8 mouse cellular contexts compared by ENCODE assay signal in the genomic region with DNA sequence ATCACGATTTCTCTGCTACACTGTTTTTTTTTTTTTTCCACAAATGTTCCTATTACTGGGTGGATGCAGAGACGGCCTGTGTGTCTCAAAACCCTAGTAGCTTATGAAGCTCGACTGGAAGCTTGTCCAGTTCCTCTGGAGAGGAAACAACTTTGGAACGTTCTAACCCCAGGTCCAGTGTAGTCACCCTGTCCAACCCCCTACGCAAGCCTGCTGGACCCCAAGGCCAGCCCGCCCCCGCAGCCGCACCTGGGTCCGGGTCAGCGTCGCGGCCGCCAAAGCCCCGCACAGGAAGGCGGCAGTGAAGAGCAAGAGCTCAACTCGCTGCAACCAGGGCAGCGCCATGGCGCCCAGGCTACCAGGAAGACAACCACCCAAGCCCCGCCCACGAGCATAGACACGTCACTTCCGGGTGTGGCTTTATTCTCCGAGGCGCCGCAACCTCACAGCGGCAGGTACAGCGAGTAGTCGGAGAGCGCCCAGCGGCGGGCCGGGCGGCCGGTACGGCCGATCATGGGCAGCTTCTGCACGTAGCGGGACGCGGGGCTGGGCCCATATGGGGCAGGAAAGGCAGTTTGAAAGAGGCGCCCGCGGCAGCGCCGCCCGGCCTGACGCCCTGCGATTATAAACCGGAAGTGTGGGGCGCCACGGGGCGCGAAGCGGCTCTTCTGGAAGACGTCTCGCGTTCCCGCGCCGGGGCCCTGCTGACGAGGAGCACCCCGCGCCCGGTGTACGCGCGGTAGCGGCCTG. TPM values are rescaled to one million over a fixed set of nuclear protein-coding genes. Genes with fewer than 3 reads are reported as not detected.
DNase-seq lines count a peak whose midpoint lies in the region; ATAC-seq and TF ChIP-seq lines count a peak whose summit lies in the region.

A gene (minus strand): TSS at position 382 of the 750 bp plus-strand sequence.

- peaks cover 49% of the 10 kb centered on the region for H3K36me3 ChIP-seq in heart, embryonic 14.5 days (ENCODE audit: control insufficient read depth, insufficient read depth, low read length)
- peaks cover 39% of the 10 kb centered on the region for H3K36me3 ChIP-seq in liver, embryonic 14.5 days (replicated peaks; ENCODE audit: control insufficient read depth, insufficient read depth, low read depth)
- peaks cover 8% of the 10 kb centered on the region for H3K36me3 ChIP-seq in neural tube, embryonic 11.5 days (ENCODE audit: control insufficient read depth, insufficient read depth, low read length)
- H3K36me3 ChIP-seq in stomach, postnatal 0 days (ENCODE audit: control insufficient read depth, insufficient read depth, low read length), result peaks cover 3% of the 10 kb centered on the region; the same call in 1 of the 2 replicates

- ATAC-seq in heart, embryonic 14.5 days (ENCODE audit: insufficient number of reproducible peaks, insufficient read depth, low FRiP score, low read depth), result peak; percentile 85
- ATAC-seq in liver, embryonic 14.5 days (ENCODE audit: insufficient read depth), result peak; percentile 88
- peak; percentile 95 for ATAC-seq in neural tube, embryonic 11.5 days (ENCODE audit: insufficient read depth, low FRiP score, low TSS enrichment)
- ATAC-seq in stomach, postnatal 0 days (ENCODE audit: low FRiP score, low TSS enrichment), result peak; percentile 91

- H3K9ac ChIP-seq in heart, embryonic 14.5 days (ENCODE audit: low read length), result peak within 1 kb of the TSS; percentile 95
- peak within 1 kb of the TSS; percentile 96 for H3K9ac ChIP-seq in liver, embryonic 14.5 days (replicated peaks)
- H3K9ac ChIP-seq in neural tube, embryonic 11.5 days (ENCODE audit: low read length), result peak within 1 kb of the TSS; percentile 90
- peak within 1 kb of the TSS; percentile 95 for H3K9ac ChIP-seq in stomach, postnatal 0 days (ENCODE audit: low read length)

- no peaks in the 10 kb centered on the region for H3K9me3 ChIP-seq in heart, embryonic 14.5 days (ENCODE audit: control insufficient read depth, low read length)
- H3K9me3 ChIP-seq in liver, embryonic 14.5 days (ENCODE audit: control insufficient read depth, low read length), result no peaks in the 10 kb centered on the region
- H3K9me3 ChIP-seq in neural tube, embryonic 11.5 days (ENCODE audit: control insufficient read depth, low read length), result no peaks in the 10 kb centered on the region
- no peaks in the 10 kb centered on the region for H3K9me3 ChIP-seq in stomach, postnatal 0 days (ENCODE audit: control insufficient read depth, low read length)

- H3K4me2 ChIP-seq in heart, embryonic 14.5 days (ENCODE audit: low read length), result peak within 1 kb of the TSS; percentile 98
- peak within 1 kb of the TSS; percentile 98 for H3K4me2 ChIP-seq in liver, embryonic 14.5 days (ENCODE audit: low read depth)
- H3K4me2 ChIP-seq in neural tube, embryonic 11.5 days (ENCODE audit: low read depth), result peak within 1 kb of the TSS; percentile 99
- peak within 1 kb of the TSS; percentile 98 for H3K4me2 ChIP-seq in stomach, postnatal 0 days (replicated peaks; ENCODE audit: low read depth)

- 1% methylated on average over 63 of the region's 68 CpGs for whole genome bisulfite sequencing in heart, embryonic 14.5 days
- WGBS in liver, embryonic 14.5 days (ENCODE audit: insufficient replicate concordance), result under 1% methylated on average over 68 of the region's 68 CpGs
- under 1% methylated on average over 68 of the region's 68 CpGs for WGBS in neural tube, embryonic 11.5 days
- 0% methylated on average over 55 of the region's 68 CpGs for WGBS in stomach, postnatal 0 days

- peak; percentile 97 for DNase-seq in CD4-positive, CD25-positive, alpha-beta regulatory T cell, adult 2 months (ENCODE audit: low read depth, low spot score)
- peak; percentile 71 for DNase-seq in fibroblast of lung, adult 2 months (ENCODE audit: low read depth)
- DNase-seq in kidney, postnatal 25 days, result peak; percentile 97
- DNase-seq in liver, embryonic 14.5 days (ENCODE audit: low read depth in 3 of 3, low spot score in 3 of 3), result peak; percentile 89 to 92 (median 92)
- peak; percentile 96 for DNase-seq in neural tube, embryonic 11.5 days (ENCODE audit: low spot score)
- DNase-seq in stomach, postnatal 0 days (ENCODE audit: low spot score), result peak; percentile 97

- H3K27me3 ChIP-seq in heart, embryonic 14.5 days (ENCODE audit: control insufficient read depth, insufficient read depth, low read length), result no peaks in the 10 kb centered on the region
- H3K27me3 ChIP-seq in liver, embryonic 14.5 days (ENCODE audit: control insufficient read depth, insufficient read depth, low read length), result no peaks in the 10 kb centered on the region
- H3K27me3 ChIP-seq in neural tube, embryonic 11.5 days (ENCODE audit: control insufficient read depth, insufficient read depth, low read length), result no peaks in the 10 kb centered on the region
- H3K27me3 ChIP-seq in stomach, postnatal 0 days (ENCODE audit: control insufficient read depth, insufficient read depth, low read length), result no peaks in the 10 kb centered on the region

- peak within 1 kb of the TSS; percentile 87 for H3K27ac ChIP-seq in brown adipose tissue, adult 24 weeks (replicated peaks; ENCODE audit: low read depth, low read length)
- H3K27ac ChIP-seq in heart, embryonic 14.5 days (replicated peaks in 1 of 2; ENCODE audit: control insufficient read depth in 1 of 2, insufficient read depth in 1 of 2, low read depth in 2 of 2, low read length in 2 of 2), result peak within 1 kb of the TSS; percentile 96 to 98
- H3K27ac ChIP-seq in liver, embryonic 14.5 days, result peak within 1 kb of the TSS; percentile 88
- H3K27ac ChIP-seq in neural tube, embryonic 11.5 days (ENCODE audit: low read depth, low read length), result peak within 1 kb of the TSS; percentile 98
- H3K27ac ChIP-seq in stomach, postnatal 0 days (replicated peaks), result peak within 1 kb of the TSS; percentile 98

- H3K4me1 ChIP-seq in brown adipose tissue, adult 24 weeks (ENCODE audit: control insufficient read depth, insufficient read depth, insufficient read length, low read length), result peaks cover 14% of the 10 kb centered on the region
- H3K4me1 ChIP-seq in heart, embryonic 14.5 days (ENCODE audit: control insufficient read depth in 2 of 2, insufficient read depth in 2 of 2, low read length in 2 of 2), result peaks cover 12 to 23% of the 10 kb centered on the region in 2 experiments
- H3K4me1 ChIP-seq in liver, embryonic 14.5 days (replicated peaks; ENCODE audit: control insufficient read depth in 2 of 2, insufficient read depth in 2 of 2, low read length in 1 of 2), result peaks cover 27 to 32% of the 10 kb centered on the region in 2 experiments
- peaks cover 15% of the 10 kb centered on the region for H3K4me1 ChIP-seq in neural tube, embryonic 11.5 days (ENCODE audit: control insufficient read depth, insufficient read depth, low read length)
- peaks cover 4% of the 10 kb centered on the region; the same call in 1 of the 2 replicates for H3K4me1 ChIP-seq in stomach, postnatal 0 days (replicated peaks; ENCODE audit: control insufficient read depth, insufficient read depth)

- 0 out of 2 replicates have a peak, but pooled peaks have one; percentile 25 for TF ChIP-seq EP300 in liver, embryonic 14.5 days (IDR thresholded peaks at IDR 0.05; ENCODE audit: low read depth)
- peak; percentile 72 for TF ChIP-seq EP300 in stomach, postnatal 0 days (optimal IDR thresholded peaks at IDR 0.05)

- TF ChIP-seq CTCF in liver, embryonic 14.5 days (IDR thresholded peaks at IDR 0.05; ENCODE audit: low read depth), result peak; percentile 21
- TF ChIP-seq CTCF in stomach, postnatal 0 days (IDR thresholded peaks at IDR 0.05; ENCODE audit: low read depth), result no peak

- H3K4me3 ChIP-seq in brown adipose tissue, adult 24 weeks (ENCODE audit: insufficient read depth, low read depth, low read length), result peak within 1 kb of the TSS; percentile 90
- peak within 1 kb of the TSS; percentile 81 to 85 for H3K4me3 ChIP-seq in heart, embryonic 14.5 days (ENCODE audit: control insufficient read depth in 1 of 2, insufficient read depth in 1 of 2, low read depth in 1 of 2, low read length in 2 of 2)
- H3K4me3 ChIP-seq in liver, embryonic 14.5 days (ENCODE audit: insufficient read depth in 1 of 2, low read depth in 2 of 2, low read length in 2 of 2), result peak within 1 kb of the TSS; percentile 79 to 87
- H3K4me3 ChIP-seq in neural tube, embryonic 11.5 days (ENCODE audit: low read depth, low read length), result peak within 1 kb of the TSS; percentile 74
- peak within 1 kb of the TSS; percentile 82 for H3K4me3 ChIP-seq in stomach, postnatal 0 days (ENCODE audit: low read depth, low read length)

RNA-seq across cellular contexts. Expression of the gene that starts here (rescaled TPM):
- polyA plus RNA-seq in brown adipose tissue, adult 24 weeks (2012; ENCODE audit: insufficient read depth, insufficient read length, missing spikeins), result 34.0 and 34.8 TPM in 2 replicates
- 59.0 and 69.7 TPM in 2 replicates for polyA plus RNA-seq in heart, embryonic 14.5 days (2014; fragmentation: Nextera tagmentation; extraction: Ambion mirVana)
- polyA plus RNA-seq in liver, embryonic 14.5 days (2012; rRNA removed), result 63.0 and 70.8 TPM in 2 replicates
- 108 and 117 TPM in 2 replicates for polyA plus RNA-seq in liver, embryonic 14.5 days (2014; fragmentation: Nextera tagmentation; extraction: Ambion mirVana)
- 41.8 and 46.7 TPM in 2 replicates for polyA plus RNA-seq in neural tube, embryonic 11.5 days (2014; fragmentation: Nextera tagmentation; extraction: Ambion mirVana)
- polyA plus RNA-seq in stomach, postnatal 0 days (2015; fragmentation: Nextera tagmentation; extraction: Ambion mirVana), result 95.2 and 98.4 TPM in 2 replicates

Comparison
In these comparisons a context has a peak if more than half of its experiments do, and no peak if none do; other contexts are left out.
1. Peak in every context shown above with its lines: DNase-seq, ATAC-seq, H3K4me3 ChIP-seq and H3K27ac ChIP-seq.